Mouse (Mus musculus) erythroid progenitor cell, adult 5-6 weeks (primary cell): ENCODE measurements around the gene Cep295. TPM values are rescaled to one million over a fixed set of nuclear protein-coding genes. Genes with fewer than 3 reads are reported as not detected.

Experiments used
- total RNA-seq, 2 experiments: library from RNA; stranded (forward) in 1 of 2; stranded (reverse) in 1 of 2; fragments of 150-400 nt in 1 of 2; fragments of 186-747, 209-891 nt in 1 of 2; gene quantifications; 2 replicates each; pipeline versions ENCODE4 v1.2.3 to v1.2.4; 2015 to 2017; ENCODE audit warnings: low replicate concordance in 2 of 2

Cep295 gene
- total RNA-seq, 2 experiments from 2014 or later: 159 to 210 TPM

Other genes starting within 250 kb of the Cep295 start
- gene Hephl1, start 245.7 kb downstream of the Cep295 start, total RNA-seq (2015; ENCODE audit: low replicate concordance): not detected in 2 replicates
- not detected in 2 replicates for gene Hephl1, start 245.7 kb downstream of the Cep295 start, total RNA-seq (2017; ENCODE audit: low replicate concordance)
- gene Vstm5, start 118.7 kb downstream of the Cep295 start, total RNA-seq (2015; ENCODE audit: low replicate concordance): not detected in 2 replicates
- gene Vstm5, start 118.7 kb downstream of the Cep295 start, total RNA-seq (2017; ENCODE audit: low replicate concordance): not detected in 2 replicates
- 12.6 and 14.4 TPM in 2 replicates for gene Med17, start 77.9 kb downstream of the Cep295 start, total RNA-seq (2015; ENCODE audit: low replicate concordance)
- gene Med17, start 77.9 kb downstream of the Cep295 start, total RNA-seq (2017; ENCODE audit: low replicate concordance): 12.9 and 16.0 TPM in 2 replicates
- gene Taf1d, start 51.6 kb downstream of the Cep295 start, total RNA-seq (2015; ENCODE audit: low replicate concordance): 113 and 124 TPM in 2 replicates
- gene Taf1d, start 51.6 kb downstream of the Cep295 start, total RNA-seq (2017; ENCODE audit: low replicate concordance): 307 and 435 TPM in 2 replicates
- gene 4931406C07Rik, start 51.3 kb downstream of the Cep295 start, total RNA-seq (2015; ENCODE audit: low replicate concordance): 2.1 and 7.2 TPM in 2 replicates
- gene 4931406C07Rik, start 51.3 kb downstream of the Cep295 start, total RNA-seq (2017; ENCODE audit: low replicate concordance): 0.26 and 1.5 TPM in 2 replicates
- gene Smco4, start 135.6 kb upstream of the Cep295 start, total RNA-seq (2015; ENCODE audit: low replicate concordance): 3.6 and 9.6 TPM in 2 replicates
- 0.23 and 0.39 TPM in 2 replicates for gene Smco4, start 135.6 kb upstream of the Cep295 start, total RNA-seq (2017; ENCODE audit: low replicate concordance)